13 mouse cellular contexts compared by ENCODE assay signal in genomic region chr2:75847708-75848107, GRCm38 (mm10). TPM values are rescaled to one million over a fixed set of nuclear protein-coding genes. Genes with fewer than 3 reads are reported as not detected.
DNase-seq lines count a peak whose midpoint lies in the region; ATAC-seq and TF ChIP-seq lines count a peak whose summit lies in the region.
"Had no signal": no experiment of that assay in that cellular context is flagged by ENCODE, and none has a peak within 500 bp of the region (broad histone marks: within the 10 kb centered on the region; RNA-seq: fewer than 3 reads in every experiment).

No protein-coding gene starts in this region.

- H3K27me3 ChIP-seq in limb, embryonic 14.5 days (ENCODE audit: control insufficient read depth, insufficient read depth, low read length) = no peaks in the 10 kb centered on the region
- H3K27me3 ChIP-seq in limb, embryonic 10.5 days (ENCODE audit: low read depth, poor library complexity, severe bottlenecking) = no peaks in the 10 kb centered on the region
- H3K27me3 ChIP-seq: embryonic facial prominence, embryonic 15.5 days; heart, embryonic 13.5 days; hindbrain, embryonic 15.5 days; neural tube, embryonic 15.5 days had no signal

- no peak overlapping the region for H3K4me3 ChIP-seq in limb, embryonic 14.5 days (replicated peaks; ENCODE audit: low read length)
- no peak overlapping the region for H3K4me3 ChIP-seq in limb, embryonic 10.5 days
- H3K4me3 ChIP-seq: embryonic facial prominence, embryonic 15.5 days; heart, embryonic 13.5 days; hindbrain, embryonic 15.5 days; neural tube, embryonic 15.5 days had no signal

- no peak overlapping the region for H3K27ac ChIP-seq in limb, embryonic 14.5 days (replicated peaks; ENCODE audit: low read depth, low read length)
- no peak overlapping the region for H3K27ac ChIP-seq in limb, embryonic 10.5 days
- H3K27ac ChIP-seq: embryonic facial prominence, embryonic 15.5 days; heart, embryonic 13.5 days; hindbrain, embryonic 15.5 days; neural tube, embryonic 15.5 days had no signal

- peak; percentile 39 for DNase-seq in limb, embryonic 14.5 days (ENCODE audit: low spot score)
- no peak for DNase-seq in limb, embryonic 10.5 days (ENCODE audit: low spot score)
- peak; percentile 84 for DNase-seq in 416B (ENCODE audit: low read depth)
- DNase-seq in CD4-positive helper T cell, adult 2 months (ENCODE audit: low read depth, low spot score) = peak; percentile 47
- DNase-seq in cerebellum, adult 9-11 months = no peak
- no peak for DNase-seq in urinary bladder, postnatal 25 days (ENCODE audit: low spot score)
- DNase-seq: left cerebral cortex, postnatal 4 days; right cerebral cortex, postnatal 4 days had no signal

- ATAC-seq in limb, embryonic 14.5 days (ENCODE audit: low FRiP score, low read depth) = no peak
- ATAC-seq in granulocyte monocyte progenitor cell, adult 5-6 weeks (replicated peaks; ENCODE audit: poor library complexity, severe bottlenecking) = peak; percentile 67

- no peak overlapping the region for H3K9ac ChIP-seq in limb, embryonic 14.5 days (ENCODE audit: low read depth, low read length, severe bottlenecking)
- H3K9ac ChIP-seq: embryonic facial prominence, embryonic 15.5 days; heart, embryonic 13.5 days; hindbrain, embryonic 15.5 days; neural tube, embryonic 15.5 days had no signal

- no peak for TF ChIP-seq POLR2A in limb, embryonic 14.5 days (IDR thresholded peaks at IDR 0.05; ENCODE audit: borderline replicate concordance, extremely low read depth, insufficient read depth, insufficient read length)

- H3K36me3 ChIP-seq in limb, embryonic 14.5 days (ENCODE audit: control insufficient read depth, insufficient read depth, low read length) = no peaks in the 10 kb centered on the region
- H3K36me3 ChIP-seq in limb, embryonic 10.5 days = 0 out of 2 replicates have a peak, but pooled peaks cover 5% of the 10 kb centered on the region
- H3K36me3 ChIP-seq: embryonic facial prominence, embryonic 15.5 days; heart, embryonic 13.5 days; hindbrain, embryonic 15.5 days; neural tube, embryonic 15.5 days had no signal

- no peaks in the 10 kb centered on the region for H3K4me1 ChIP-seq in limb, embryonic 14.5 days (ENCODE audit: control insufficient read depth, insufficient read depth, low read length)
- 0 out of 2 replicates have a peak, but pooled peaks cover 5% of the 10 kb centered on the region for H3K4me1 ChIP-seq in limb, embryonic 10.5 days
- H3K4me1 ChIP-seq: hindbrain, embryonic 15.5 days had no signal

- WGBS in limb, embryonic 14.5 days = 85% methylated on average over 1 of the region's 1 CpGs
- 100% methylated on average over 1 of the region's 1 CpGs for WGBS in limb, embryonic 10.5 days

- no peaks in the 10 kb centered on the region for H3K9me3 ChIP-seq in limb, embryonic 14.5 days (ENCODE audit: control insufficient read depth, low read length)
- no peaks in the 10 kb centered on the region for H3K9me3 ChIP-seq in limb, embryonic 10.5 days (replicated peaks)
- H3K9me3 ChIP-seq: embryonic facial prominence, embryonic 15.5 days; heart, embryonic 13.5 days; hindbrain, embryonic 15.5 days; neural tube, embryonic 15.5 days had no signal

- no peak overlapping the region for H3K4me2 ChIP-seq in limb, embryonic 14.5 days (replicated peaks; ENCODE audit: low read depth, low read length, severe bottlenecking)
- H3K4me2 ChIP-seq: embryonic facial prominence, embryonic 15.5 days; heart, embryonic 13.5 days; hindbrain, embryonic 15.5 days; neural tube, embryonic 15.5 days had no signal

RNA-seq across cellular contexts. Expression of gene Agps, which starts 15.7 kb away (rescaled TPM):
- polyA plus RNA-seq in limb, embryonic 14.5 days (2012; rRNA removed) = 17.0 and 18.0 TPM in 2 replicates
- 27.5 and 34.1 TPM in 2 replicates for polyA plus RNA-seq in limb, embryonic 14.5 days (2014; fragmentation: Nextera tagmentation; extraction: Ambion mirVana)
- polyA plus RNA-seq in limb, embryonic 10.5 days (2016; fragmentation: Nextera tagmentation; extraction: Ambion mirVana) = 44.5 and 46.6 TPM in 2 replicates
- 164 and 183 TPM in 2 replicates for total RNA-seq in granulocyte monocyte progenitor cell, adult 5-6 weeks (2014; fragmentation: Nextera tagmentation)
- 224 and 232 TPM in 2 replicates for total RNA-seq in granulocyte monocyte progenitor cell, adult 5-6 weeks (2017)

Comparison
In these comparisons a context has a peak if more than half of its experiments do, and no peak if none do; other contexts are left out.
1. DNase-seq: peak in limb, embryonic 14.5 days (single experiment), 416B (single experiment) and CD4-positive helper T cell, adult 2 months (single experiment); none in limb, embryonic 10.5 days (single experiment), cerebellum, adult 9-11 months (single experiment) and urinary bladder, postnatal 25 days (single experiment).